Mouse (Mus musculus) hindbrain, postnatal 0 days (tissue): ENCODE data around the gene Snf8. TPM values are rescaled to one million over a fixed set of nuclear protein-coding genes. Genes with fewer than 3 reads are reported as not detected.

ENCODE experiments used
- ATAC-seq: fragments of 200-750 bp; cut with Nextera tagmentation; 2 replicates; pipeline ENCODE4 v1.8.0; 2017; ENCODE audit warnings: mild to moderate bottlenecking, moderate TSS enrichment, moderate library complexity
- DNase-seq: peaks from one replicate; pipeline ENCODE4 v3.0.0-alpha.2; 2015; ENCODE audit warnings: low spot score
- H3K27ac ChIP-seq: fragments of 300-500 bp; sonication (generic); 2 replicates; pipeline ENCODE4 v1.5.1; 2014; ENCODE audit warnings: mild to moderate bottlenecking
- H3K27me3 ChIP-seq: fragments of 300-500 bp; sonication (generic); 2 replicates; pipeline ENCODE4 v1.6.1; 2014; ENCODE audit warnings: low read length, mixed read lengths; ENCODE audit not compliant: insufficient read depth
- H3K36me3 ChIP-seq: fragments of 300-500 bp; sonication (generic); 2 replicates; pipeline ENCODE4 v1.6.1; 2014; ENCODE audit warnings: low read length, mixed read lengths; ENCODE audit not compliant: insufficient read depth
- H3K4me1 ChIP-seq: fragments of 300-500 bp; sonication (generic); 2 replicates; pipeline ENCODE4 v1.6.1; 2014; ENCODE audit warnings: antibody characterized with exemption, low read length, mixed read lengths; ENCODE audit not compliant: insufficient read depth
- H3K4me2 ChIP-seq: fragments of 300-500 bp; sonication (generic); 2 replicates; pipeline ENCODE4 v1.6.1; 2014; ENCODE audit warnings: low read depth, mild to moderate bottlenecking, low read length, moderate library complexity, mixed read lengths
- H3K4me3 ChIP-seq: fragments of 300-500 bp; sonication (generic); 2 replicates; pipeline ENCODE4 v1.5.1; 2014; ENCODE audit warnings: low read length
- H3K9ac ChIP-seq: fragments of 300-500 bp; sonication (generic); replicated peaks from 2 replicates; pipeline ENCODE4 v1.6.1; 2014; ENCODE audit warnings: mild to moderate bottlenecking, low read length, moderate library complexity, mixed read lengths
- H3K9me3 ChIP-seq: fragments of 300-500 bp; sonication (generic); 2 replicates; pipeline ENCODE4 v1.6.1; 2016; ENCODE audit warnings: low read length, mixed read lengths
- CTCF ChIP-seq: IDR thresholded peaks from 2 replicates; pipeline ENCODE4 v1.5.1; 2016; ENCODE audit warnings: antibody characterized with exemption, control low read depth, low read depth
- WGBS: fragments of 180-500 bp; shearing (Covaris S2); extraction: QIAGEN DNeasy Blood & Tissue Kit; methylation state at CpG from one replicate; pipeline ENCODE4 v1.1.7; 2014; 5-methylcytosine and 5-hydroxymethylcytosine counted together
- polyA plus RNA-seq: library from polyadenylated mRNA; unstranded; fragments of >200 nt; fragmentation: Nextera tagmentation; extraction: Ambion mirVana; gene quantifications from 2 replicates; pipeline ENCODE4 v1.2.1, GENCODE M21; 2015
- total RNA-seq: library from RNA; depleted of rRNA; stranded (reverse); fragments of >200 nt; gene quantifications from 2 replicates; pipeline ENCODE4 v1.2.3, GENCODE M21; 2014

The Snf8 gene
- total and polyA plus RNA-seq, 2 experiments from 2014 or later = 21.4 to 114 TPM

GRCm38 (mm10) chr11:95994151-95994550, 40.5 kb upstream of the Snf8 start:
- Histone ChIP-seq H3K27me3 (no peaks in the 10 kb centered on the region), H3K36me3 (no peaks in the 10 kb centered on the region), H3K27ac (no peak overlapping the region), H3K4me1 (peaks cover 5% of the 10 kb centered on the region; the same call in 1 of the 2 replicates), H3K4me2 (no peak overlapping the region), H3K9me3 (no peaks in the 10 kb centered on the region), H3K4me3 (no peak overlapping the region), H3K9ac (no peak overlapping the region)
- ATAC-seq = no peak
- 0 out of 2 replicates have a peak, but pooled peaks have one; percentile 9 for TF ChIP-seq CTCF
- no peak for DNase-seq
- WGBS = 92% methylated on average over 8 of the region's 8 CpGs

GRCm38 (mm10) chr11:96003100-96003900, 31.4 kb upstream of the Snf8 start:
- DNase-seq (no peak), ATAC-seq (no peak)
- peak overlapping the region; percentile 55 for H3K4me2 ChIP-seq
- WGBS = 13% methylated on average over 12 of the region's 12 CpGs
- no peaks in the 10 kb centered on the region for H3K9me3 ChIP-seq
- no peaks in the 10 kb centered on the region for H3K36me3 ChIP-seq
- H3K4me3 ChIP-seq = peak overlapping the region; percentile 37
- H3K27ac ChIP-seq = no peak overlapping the region
- no peak for TF ChIP-seq CTCF
- peaks cover 6% of the 10 kb centered on the region; the same call in 1 of the 2 replicates for H3K27me3 ChIP-seq
- H3K4me1 ChIP-seq = peaks cover 5% of the 10 kb centered on the region; the same call in 1 of the 2 replicates
- no peak overlapping the region for H3K9ac ChIP-seq

DNA sequence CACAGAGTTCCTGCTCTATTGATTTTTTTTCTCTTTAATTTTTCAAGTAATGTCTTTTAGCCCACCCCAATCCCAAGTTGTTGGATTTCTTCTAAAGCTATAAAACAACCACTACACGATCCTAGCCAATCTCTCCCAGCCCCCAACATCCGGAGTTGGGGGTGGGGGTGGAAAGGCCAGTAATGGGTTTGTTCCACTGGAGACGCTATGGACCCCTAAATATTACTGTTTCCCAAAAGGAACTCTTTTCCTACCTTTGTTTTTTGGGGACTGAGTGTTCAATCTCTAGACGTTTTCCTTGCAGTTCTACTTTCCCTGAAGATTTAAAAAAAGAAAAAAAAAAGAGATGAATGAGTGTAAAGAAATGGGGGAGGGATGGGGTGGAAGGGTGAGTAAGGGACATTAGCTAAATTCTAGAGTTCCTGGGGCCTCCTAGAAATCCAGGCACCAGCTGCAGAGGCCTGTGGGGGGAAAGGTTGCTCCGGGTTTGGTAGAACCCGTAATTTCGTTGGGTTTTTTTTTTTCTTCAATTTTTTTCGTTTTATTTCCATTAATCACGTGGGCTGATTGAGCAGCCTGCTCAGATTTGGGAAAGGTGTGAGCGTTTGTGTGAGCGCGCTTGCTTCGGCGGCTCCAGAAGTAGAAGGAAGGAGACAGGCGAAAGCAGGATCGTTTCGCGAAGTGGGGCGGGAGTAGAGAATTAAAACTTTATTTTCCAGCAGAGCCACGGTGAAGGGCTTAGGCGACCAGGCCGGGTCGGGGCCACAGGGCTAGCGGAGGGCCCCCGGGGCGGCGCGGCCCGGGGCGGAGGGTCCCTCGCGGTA, 30.5 kb upstream of the Snf8 start:
- Histone ChIP-seq H3K9ac (peak overlapping the region; percentile 37), H3K27ac (peak overlapping the region; percentile 64), H3K4me3 (peak overlapping the region; percentile 37), H3K4me2 (peak overlapping the region; percentile 55), H3K9me3 (no peaks in the 10 kb centered on the region), H3K36me3 (no peaks in the 10 kb centered on the region), H3K27me3 (peaks cover 6% of the 10 kb centered on the region; the same call in 1 of the 2 replicates), H3K4me1 (peaks cover 5% of the 10 kb centered on the region; the same call in 1 of the 2 replicates)
- 3% methylated on average over 28 of the region's 32 CpGs for WGBS
- no peak for TF ChIP-seq CTCF
- DNase-seq (peak; percentile 20), ATAC-seq (no peak; the same call in 1 of the 2 replicates)

DNA sequence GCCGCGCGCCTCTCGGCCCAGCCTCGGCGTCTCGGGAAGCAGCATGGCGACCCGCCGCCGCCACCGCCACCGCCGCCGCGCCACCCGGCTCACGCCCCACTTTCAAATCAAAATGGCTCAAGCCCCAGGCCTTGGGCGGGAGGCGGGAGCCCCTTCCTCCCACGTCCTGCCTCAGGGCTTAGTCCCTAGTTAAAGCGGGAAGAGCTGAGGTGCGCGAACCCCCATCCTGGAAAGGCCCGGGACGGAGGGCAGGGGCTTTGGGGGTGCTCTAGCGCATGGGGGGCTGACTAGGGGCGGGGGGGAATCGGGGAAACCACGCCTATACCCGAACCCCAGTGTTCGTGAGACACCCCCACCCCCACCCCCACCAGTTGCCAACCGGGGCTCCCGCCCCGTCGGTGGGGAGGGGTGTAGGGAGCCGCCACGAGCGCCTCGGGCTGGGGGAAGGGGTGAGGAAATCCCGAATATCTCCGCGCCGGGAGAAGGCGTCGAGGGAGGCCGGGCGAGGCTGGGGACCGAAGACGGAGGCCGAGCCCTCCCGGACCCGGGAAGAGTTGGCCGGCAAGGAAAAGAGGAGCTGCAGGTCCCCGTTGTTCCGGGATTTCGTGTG, 29.8 kb upstream of the Snf8 start:
- peaks cover 5% of the 10 kb centered on the region; the same call in 1 of the 2 replicates for H3K4me1 ChIP-seq
- H3K27ac ChIP-seq = peak overlapping the region; percentile 64
- peak; percentile 52 for ATAC-seq
- peak overlapping the region; percentile 55 for H3K4me2 ChIP-seq
- peak; percentile 31 for DNase-seq
- peak overlapping the region; percentile 37 for H3K9ac ChIP-seq
- H3K27me3 ChIP-seq = peaks cover 6% of the 10 kb centered on the region; the same call in 1 of the 2 replicates
- TF ChIP-seq CTCF = no peak
- H3K4me3 ChIP-seq = peak overlapping the region; percentile 37
- no peaks in the 10 kb centered on the region for H3K36me3 ChIP-seq
- under 1% methylated on average over 51 of the region's 57 CpGs for WGBS
- no peaks in the 10 kb centered on the region for H3K9me3 ChIP-seq

GRCm38 (mm10) chr11:96005403-96006271, 29.0 kb upstream of the Snf8 start, which contains the start of gene Igf2bp1:
TSS of gene Igf2bp1 (minus strand) at chr11:96005940.
- Histone ChIP-seq H3K27ac (peak within 1 kb of the TSS; percentile 51), H3K36me3 (no peaks in the 10 kb centered on the region), H3K27me3 (peaks cover 6% of the 10 kb centered on the region; the same call in 1 of the 2 replicates), H3K4me1 (peaks cover 5% of the 10 kb centered on the region; the same call in 1 of the 2 replicates), H3K4me3 (peak within 1 kb of the TSS; percentile 37), H3K4me2 (peak within 1 kb of the TSS; percentile 55), H3K9me3 (no peaks in the 10 kb centered on the region), H3K9ac (peak within 1 kb of the TSS; percentile 37)
- WGBS = under 1% methylated on average over 64 of the region's 74 CpGs
- peak; percentile 59 for ATAC-seq
- TF ChIP-seq CTCF = no peak
- peak; percentile 64 for DNase-seq
